Mouse (Mus musculus) G1E (cell line): ENCODE measurements around the gene 2010300C02Rik.

Source experiments
- CTCF ChIP-seq: IDR thresholded peaks from 2 replicates; pipeline ENCODE4 v1.5.1; 2012; ENCODE audit warnings: low read depth, low read length, inconsistent platforms, mixed read lengths
- GATA1 ChIP-seq: IDR thresholded peaks from 2 replicates; pipeline ENCODE4 v1.6.1; 2012; ENCODE audit warnings: borderline replicate concordance, low read length, inconsistent platforms, mixed read lengths
- GATA2 ChIP-seq: IDR thresholded peaks from 2 replicates; pipeline ENCODE4 v1.6.1; 2012; ENCODE audit warnings: low read depth, low read length, inconsistent platforms, borderline replicate concordance
- POLR2AphosphoS5 ChIP-seq: IDR thresholded peaks from 2 replicates; pipeline ENCODE4 v1.6.1; 2012; ENCODE audit warnings: low read depth, low read length, inconsistent platforms; ENCODE audit not compliant: insufficient replicate concordance
- TAL1 ChIP-seq: conservative IDR thresholded peaks from 2 replicates; pipeline ENCODE4 v1.6.1; 2012; ENCODE audit warnings: low read depth, low read length, inconsistent platforms, mixed read lengths

DNA sequence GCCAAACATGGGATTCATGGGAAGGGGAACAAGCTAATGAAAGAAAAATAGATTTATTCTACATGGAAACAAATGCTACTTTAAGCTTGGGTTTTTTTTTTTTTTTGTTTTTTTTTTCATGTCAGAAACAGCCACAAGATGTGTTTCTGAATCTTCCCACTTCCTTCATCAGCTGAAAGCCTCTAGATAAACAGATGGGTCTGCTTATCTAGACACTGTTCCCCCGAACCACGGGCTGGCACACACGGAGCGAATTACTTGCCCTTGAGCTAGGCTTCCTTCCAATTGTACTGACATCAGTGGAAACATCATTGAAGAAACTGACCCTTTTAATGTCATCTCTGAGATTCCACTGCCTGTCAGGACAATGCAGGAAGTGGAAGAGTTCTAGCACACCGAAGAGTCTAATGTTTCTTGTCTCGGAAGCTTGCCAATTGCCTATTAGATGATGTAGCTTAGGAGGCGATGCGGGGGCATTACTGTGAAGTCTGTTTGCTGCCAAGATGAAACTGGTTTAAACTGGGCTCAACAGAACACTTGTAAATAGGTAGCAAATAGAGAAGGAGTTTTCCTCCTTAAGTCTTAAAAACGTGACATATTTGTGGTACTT lies 24.9 kb upstream of the 2010300C02Rik start:
- TF ChIP-seq CTCF (no peak), GATA1 (no peak), POLR2AphosphoS5 (no peak), TAL1 (no peak), GATA2 (no peak)
